Mouse (Mus musculus): ENCODE data around the gene Gm20388. TPM values are rescaled to one million over a fixed set of nuclear protein-coding genes. Genes with fewer than 3 reads are reported as not detected.

Gene Gm20388
- polyA plus RNA-seq, 1 experiment from 2014 or later, result not detected

DNA sequence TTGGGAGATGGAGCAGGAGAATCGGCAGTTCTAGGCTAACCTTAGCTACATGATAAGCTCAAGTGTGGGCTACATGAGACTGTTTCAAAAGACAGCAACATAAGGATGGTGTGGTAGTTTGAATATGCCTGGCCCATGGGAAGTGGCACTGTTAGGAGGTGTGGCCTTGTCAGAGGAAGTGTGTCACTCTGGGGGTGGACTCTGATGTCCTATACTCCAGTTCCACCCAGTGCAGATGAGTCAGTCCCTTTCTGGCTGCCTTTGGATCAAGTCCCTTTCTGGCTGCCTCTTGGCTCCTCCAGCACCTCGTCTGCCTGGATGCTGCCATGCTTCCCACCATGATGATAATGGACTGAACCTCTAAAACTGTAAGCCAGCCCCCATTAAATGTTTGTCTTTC lies 3382.1 kb downstream of the Gm20388 start:
- Histone ChIP-seq H3K9me3 (ENCODE audit: control insufficient read depth, low read length) (no peaks in the 10 kb centered on the region), H3K9ac (ENCODE audit: low read depth, low read length) (no peak overlapping the region), H3K4me3 (ENCODE audit: low read length) (no peak overlapping the region), H3K4me1 (ENCODE audit: control insufficient read depth, insufficient read depth, low read length) (no peaks in the 10 kb centered on the region), H3K27me3 (ENCODE audit: control insufficient read depth, insufficient read depth, low read length) (no peaks in the 10 kb centered on the region), H3K36me3 (ENCODE audit: control insufficient read depth, insufficient read depth, low read length) (peaks cover 48% of the 10 kb centered on the region), H3K27ac (ENCODE audit: low read depth, low read length) (no peak overlapping the region), H3K4me2 (replicated peaks; ENCODE audit: low read depth, low read length) (no peak overlapping the region)
- WGBS, result 83% methylated on average over 2 of the region's 2 CpGs
- ATAC-seq (ENCODE audit: low FRiP score, low TSS enrichment), result no peak

DNA sequence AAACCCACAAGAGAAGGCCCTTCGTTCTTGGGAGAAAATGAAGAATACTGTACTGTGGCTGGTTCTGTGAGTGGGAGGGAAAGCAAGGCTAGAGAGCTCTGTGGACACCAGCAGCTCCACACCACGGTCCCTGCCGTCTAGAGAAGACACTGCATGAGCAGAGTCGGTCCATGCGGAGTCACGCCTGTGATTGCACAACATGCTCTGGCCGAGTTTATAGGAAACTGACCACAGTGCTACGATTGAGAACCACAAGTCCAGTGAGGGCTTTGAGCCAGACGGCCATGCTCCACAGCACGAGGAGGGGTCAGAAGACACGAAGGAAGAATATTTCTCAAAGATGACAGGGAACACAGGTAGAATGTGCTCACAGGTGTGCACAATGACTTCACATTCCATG lies 3387.7 kb downstream of the Gm20388 start:
- Histone ChIP-seq H3K27me3 (ENCODE audit: control insufficient read depth, insufficient read depth, low read length) (no peaks in the 10 kb centered on the region), H3K4me3 (ENCODE audit: low read length) (no peak overlapping the region), H3K27ac (ENCODE audit: low read depth, low read length) (no peak overlapping the region), H3K9ac (ENCODE audit: low read depth, low read length) (no peak overlapping the region), H3K36me3 (ENCODE audit: control insufficient read depth, insufficient read depth, low read length) (peaks cover 43% of the 10 kb centered on the region), H3K9me3 (ENCODE audit: control insufficient read depth, low read length) (no peaks in the 10 kb centered on the region), H3K4me2 (replicated peaks; ENCODE audit: low read depth, low read length) (no peak overlapping the region), H3K4me1 (ENCODE audit: control insufficient read depth, insufficient read depth, low read length) (no peaks in the 10 kb centered on the region)
- no peak for ATAC-seq (ENCODE audit: low FRiP score, low TSS enrichment)
- 91% methylated on average over 11 of the region's 11 CpGs for WGBS

DNA sequence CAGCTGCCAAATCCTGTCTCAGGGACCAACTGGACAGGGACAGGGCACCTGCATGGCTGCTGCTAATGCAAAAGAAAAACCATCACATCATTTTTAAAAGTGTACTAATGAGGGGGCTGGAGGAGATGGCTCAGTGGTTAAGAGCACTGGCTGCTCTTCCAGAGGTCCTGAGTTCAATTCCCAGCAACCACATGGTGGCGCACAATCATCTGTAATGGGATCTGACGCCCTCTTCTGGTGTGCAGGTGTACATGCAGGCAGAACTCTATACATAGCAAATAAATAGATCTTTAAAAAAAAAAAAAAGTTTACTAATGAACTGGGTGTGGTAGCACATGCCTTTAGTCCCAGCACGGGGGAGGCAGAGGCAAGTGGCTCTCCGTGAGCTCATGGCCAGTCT lies 3398.1 kb downstream of the Gm20388 start:
- no peaks in the 10 kb centered on the region for H3K4me1 ChIP-seq (ENCODE audit: control insufficient read depth, insufficient read depth, low read length)
- H3K4me3 ChIP-seq (ENCODE audit: low read length), result no peak overlapping the region
- no peak overlapping the region for H3K27ac ChIP-seq (ENCODE audit: low read depth, low read length)
- 72% methylated on average over 4 of the region's 4 CpGs for WGBS
- H3K27me3 ChIP-seq (ENCODE audit: control insufficient read depth, insufficient read depth, low read length), result no peaks in the 10 kb centered on the region
- H3K4me2 ChIP-seq (replicated peaks; ENCODE audit: low read depth, low read length), result no peak overlapping the region
- H3K9ac ChIP-seq (ENCODE audit: low read depth, low read length), result no peak overlapping the region
- H3K9me3 ChIP-seq (ENCODE audit: control insufficient read depth, low read length), result no peaks in the 10 kb centered on the region
- peaks cover 40% of the 10 kb centered on the region for H3K36me3 ChIP-seq (ENCODE audit: control insufficient read depth, insufficient read depth, low read length)
- ATAC-seq (ENCODE audit: low FRiP score, low TSS enrichment), result no peak

DNA sequence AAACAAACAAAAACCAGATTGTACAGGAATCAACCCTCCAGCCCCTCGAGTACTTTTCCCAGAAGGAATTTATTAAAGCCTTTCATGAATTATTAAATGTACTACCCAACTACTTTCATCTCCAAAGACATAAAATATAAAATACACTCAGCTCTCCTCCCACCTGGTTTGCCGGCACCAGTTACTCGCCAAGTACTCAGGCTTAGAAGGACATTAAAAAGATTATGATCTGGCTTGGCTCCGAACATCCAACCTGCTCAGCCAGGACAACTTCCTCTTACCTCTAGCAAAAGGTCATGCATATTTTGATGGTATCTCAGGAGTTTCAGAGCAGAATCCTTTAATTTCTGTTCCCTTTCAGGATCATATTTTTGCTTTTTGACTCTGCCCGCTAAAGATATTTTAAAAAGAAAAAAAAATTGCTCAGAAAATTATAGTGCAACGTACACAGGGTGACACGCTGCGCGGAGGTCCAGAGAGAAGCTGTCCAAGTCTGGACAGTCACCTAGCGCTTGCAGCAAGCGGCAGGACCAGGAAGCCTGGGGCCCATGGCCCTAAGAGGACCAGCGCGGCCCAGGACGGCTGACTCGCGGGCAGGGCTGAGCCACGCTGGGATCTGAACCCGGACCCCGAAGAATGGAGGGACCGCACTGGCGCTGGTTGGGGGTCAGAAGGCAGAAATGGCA lies 3407.3 kb downstream of the Gm20388 start:
- Histone ChIP-seq H3K27ac (ENCODE audit: low read depth, low read length) (peak overlapping the region; percentile 78), H3K4me2 (replicated peaks; ENCODE audit: low read depth, low read length) (peak overlapping the region; percentile 79), H3K9ac (ENCODE audit: low read depth, low read length) (peak overlapping the region; percentile 75), H3K27me3 (ENCODE audit: control insufficient read depth, insufficient read depth, low read length) (no peaks in the 10 kb centered on the region), H3K4me3 (ENCODE audit: low read length) (peak overlapping the region; percentile 66), H3K4me1 (ENCODE audit: control insufficient read depth, insufficient read depth, low read length) (0 out of 2 replicates have a peak, but pooled peaks cover 2% of the 10 kb centered on the region), H3K36me3 (ENCODE audit: control insufficient read depth, insufficient read depth, low read length) (no peaks in the 10 kb centered on the region; the same call in 1 of the 2 replicates), H3K9me3 (ENCODE audit: control insufficient read depth, low read length) (no peaks in the 10 kb centered on the region)
- ATAC-seq (ENCODE audit: low FRiP score, low TSS enrichment), result peak; percentile 87
- WGBS, result 4% methylated on average over 21 of the region's 21 CpGs

DNA sequence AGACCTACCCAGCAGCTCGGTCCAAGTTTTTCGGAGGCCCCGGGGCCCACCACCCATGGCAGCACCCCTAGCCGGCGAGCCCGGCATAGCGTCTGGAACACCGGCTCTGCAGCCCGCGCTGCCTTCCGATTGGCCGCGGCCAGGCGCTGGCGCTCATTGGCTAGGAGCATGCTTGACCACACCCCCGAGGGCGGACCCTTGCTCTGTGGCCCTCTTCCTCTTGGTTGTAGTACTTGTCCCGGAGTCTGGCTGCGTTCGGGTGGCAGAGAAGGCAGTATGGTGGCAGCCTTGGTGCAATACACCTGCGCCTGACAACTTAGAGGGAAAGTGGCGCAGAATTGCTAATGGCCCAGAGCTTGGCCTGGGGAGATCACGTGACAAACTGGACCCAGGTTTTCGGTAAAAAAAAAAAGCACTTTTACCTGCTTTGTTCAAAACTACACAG lies 3407.8 kb downstream of the Gm20388 start, which contains the start of gene Fanca:
Gene Fanca, minus strand, starts transcription at position 110 of the 445 bp plus-strand sequence.
- no peaks in the 10 kb centered on the region for H3K9me3 ChIP-seq (ENCODE audit: control insufficient read depth, low read length)
- no peaks in the 10 kb centered on the region for H3K36me3 ChIP-seq (ENCODE audit: control insufficient read depth, insufficient read depth, low read length)
- H3K4me2 ChIP-seq (replicated peaks; ENCODE audit: low read depth, low read length), result peak within 1 kb of the TSS; percentile 79
- H3K27ac ChIP-seq (ENCODE audit: low read depth, low read length), result peak within 1 kb of the TSS; percentile 78
- under 1% methylated on average over 24 of the region's 24 CpGs for WGBS
- H3K9ac ChIP-seq (ENCODE audit: low read depth, low read length), result peak within 1 kb of the TSS; percentile 75
- H3K4me1 ChIP-seq (ENCODE audit: control insufficient read depth, insufficient read depth, low read length), result 0 out of 2 replicates have a peak, but pooled peaks cover 2% of the 10 kb centered on the region
- peak; percentile 99 for ATAC-seq (ENCODE audit: low FRiP score, low TSS enrichment)
- no peaks in the 10 kb centered on the region for H3K27me3 ChIP-seq (ENCODE audit: control insufficient read depth, insufficient read depth, low read length)
- peak within 1 kb of the TSS; percentile 66 for H3K4me3 ChIP-seq (ENCODE audit: low read length)

DNA sequence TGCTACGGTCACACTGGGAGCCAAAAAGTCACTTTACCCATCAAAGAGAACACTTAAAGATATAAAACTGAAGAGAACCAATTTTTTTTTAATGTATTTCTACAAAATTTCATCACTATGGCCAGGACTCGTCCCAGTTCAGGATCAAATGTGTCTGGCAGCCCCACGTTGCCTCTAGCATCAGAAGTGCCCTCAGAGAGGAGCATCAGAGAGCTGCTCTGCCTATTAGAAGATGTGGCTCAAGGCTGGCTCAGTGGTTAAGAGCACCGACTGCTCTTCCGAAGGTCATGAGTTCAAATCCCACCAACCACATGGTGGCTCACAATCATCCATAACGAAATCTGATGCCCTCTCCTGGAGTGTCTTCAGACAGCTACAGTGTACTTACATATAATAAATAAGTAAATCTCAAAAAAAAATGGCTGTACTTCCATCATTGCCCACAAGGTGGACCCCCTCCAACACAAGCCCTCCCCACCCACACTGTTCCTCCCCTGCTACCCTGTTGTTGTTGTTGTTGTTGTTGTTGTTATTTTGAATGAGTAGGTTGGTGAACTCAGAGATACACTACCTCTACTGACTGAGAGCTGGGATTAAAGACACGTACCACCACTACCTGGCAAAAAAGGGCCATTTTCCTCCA lies 3409.0 kb downstream of the Gm20388 start:
- ATAC-seq (ENCODE audit: low FRiP score, low TSS enrichment), result no peak
- Histone ChIP-seq H3K9ac (ENCODE audit: low read depth, low read length) (no peak overlapping the region), H3K27ac (ENCODE audit: low read depth, low read length) (no peak overlapping the region), H3K36me3 (ENCODE audit: control insufficient read depth, insufficient read depth, low read length) (no peaks in the 10 kb centered on the region), H3K4me2 (replicated peaks; ENCODE audit: low read depth, low read length) (no peak overlapping the region), H3K4me1 (ENCODE audit: control insufficient read depth, insufficient read depth, low read length) (0 out of 2 replicates have a peak, but pooled peaks cover 2% of the 10 kb centered on the region), H3K27me3 (ENCODE audit: control insufficient read depth, insufficient read depth, low read length) (no peaks in the 10 kb centered on the region), H3K9me3 (ENCODE audit: control insufficient read depth, low read length) (no peaks in the 10 kb centered on the region), H3K4me3 (ENCODE audit: low read length) (no peak overlapping the region)
- 36% methylated on average over 7 of the region's 7 CpGs for WGBS

DNA sequence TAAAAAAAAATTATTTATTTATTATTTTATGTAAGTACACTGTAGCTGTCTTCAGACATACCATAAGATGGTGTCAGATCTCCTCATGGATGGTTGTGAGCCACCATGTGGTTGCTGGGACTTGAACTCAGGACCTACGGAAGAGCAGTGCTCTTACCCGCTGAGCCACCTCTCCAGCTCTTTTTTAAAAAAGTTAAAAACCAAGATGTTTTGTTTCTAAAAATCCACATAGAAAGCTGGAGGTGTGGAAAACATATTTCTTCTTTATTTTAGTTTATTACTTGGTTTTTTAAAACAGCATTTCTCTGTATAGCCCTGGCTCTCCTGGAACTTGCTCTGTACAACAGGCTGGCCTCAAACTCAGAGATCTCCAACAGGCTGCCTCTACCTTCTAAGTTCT lies 3417.9 kb downstream of the Gm20388 start:
- Histone ChIP-seq H3K9ac (ENCODE audit: low read depth, low read length) (no peak overlapping the region), H3K4me1 (ENCODE audit: control insufficient read depth, insufficient read depth, low read length) (no peaks in the 10 kb centered on the region; the same call in 1 of the 2 replicates), H3K27ac (ENCODE audit: low read depth, low read length) (no peak overlapping the region), H3K4me3 (ENCODE audit: low read length) (no peak overlapping the region), H3K36me3 (ENCODE audit: control insufficient read depth, insufficient read depth, low read length) (no peaks in the 10 kb centered on the region), H3K27me3 (ENCODE audit: control insufficient read depth, insufficient read depth, low read length) (0 out of 2 replicates have a peak, but pooled peaks cover 2% of the 10 kb centered on the region), H3K9me3 (ENCODE audit: control insufficient read depth, low read length) (no peaks in the 10 kb centered on the region), H3K4me2 (replicated peaks; ENCODE audit: low read depth, low read length) (no peak overlapping the region)
- ATAC-seq (ENCODE audit: low FRiP score, low TSS enrichment), result no peak
- WGBS, result 100% methylated on average over 2 of the region's 2 CpGs

DNA sequence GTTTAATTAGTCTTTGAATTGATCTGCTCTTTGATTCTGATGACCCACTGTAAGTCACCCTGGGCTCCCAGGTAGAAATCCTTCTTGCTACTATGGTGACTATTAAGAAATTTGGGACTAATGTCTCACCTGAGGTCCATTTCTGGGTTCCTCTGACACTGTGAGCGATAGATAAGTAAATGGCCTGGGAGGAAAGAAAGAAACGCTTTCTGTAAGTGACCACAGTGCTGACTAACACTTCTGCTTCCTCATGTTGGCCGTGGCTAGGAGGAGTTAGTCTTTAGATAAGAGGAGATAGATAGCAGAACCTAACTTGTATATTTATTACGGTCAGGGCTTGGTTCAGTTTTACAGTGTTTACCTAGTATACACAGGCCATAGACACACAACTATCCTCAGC lies 3418.7 kb downstream of the Gm20388 start:
- 84% methylated on average over 4 of the region's 4 CpGs for WGBS
- peaks cover 4% of the 10 kb centered on the region; the same call in 1 of the 2 replicates for H3K4me1 ChIP-seq (ENCODE audit: control insufficient read depth, insufficient read depth, low read length)
- H3K9me3 ChIP-seq (ENCODE audit: control insufficient read depth, low read length), result no peaks in the 10 kb centered on the region

DNA sequence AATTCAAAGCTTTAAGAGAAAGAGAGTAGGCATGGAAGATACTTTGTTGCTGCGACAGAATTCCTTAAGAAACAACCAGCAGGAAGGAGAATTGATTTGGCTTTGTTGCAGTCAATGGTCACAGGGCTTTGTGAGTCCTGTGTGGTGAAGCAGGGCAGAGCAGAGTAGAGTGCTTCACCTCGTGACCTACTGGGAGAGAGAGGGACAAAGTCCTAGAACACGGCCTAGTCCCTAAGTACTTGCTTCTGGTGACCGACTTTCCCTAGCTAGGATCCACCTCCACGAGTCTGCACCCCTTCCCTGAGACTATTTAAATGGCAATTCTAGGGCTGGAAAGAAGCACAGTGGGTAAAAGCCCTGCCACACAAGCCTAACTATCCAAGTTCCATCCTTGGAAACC lies 3419.3 kb downstream of the Gm20388 start:
- no peak overlapping the region for H3K9ac ChIP-seq (ENCODE audit: low read depth, low read length)
- no peaks in the 10 kb centered on the region for H3K36me3 ChIP-seq (ENCODE audit: control insufficient read depth, insufficient read depth, low read length)
- no peak overlapping the region for H3K4me3 ChIP-seq (ENCODE audit: low read length)
- H3K9me3 ChIP-seq (ENCODE audit: control insufficient read depth, low read length), result no peaks in the 10 kb centered on the region
- peaks cover 5% of the 10 kb centered on the region; the same call in 1 of the 2 replicates for H3K4me1 ChIP-seq (ENCODE audit: control insufficient read depth, insufficient read depth, low read length)
- 69% methylated on average over 5 of the region's 5 CpGs for WGBS
- H3K27ac ChIP-seq (ENCODE audit: low read depth, low read length), result no peak overlapping the region
- peaks cover 7% of the 10 kb centered on the region; the same call in 1 of the 2 replicates for H3K27me3 ChIP-seq (ENCODE audit: control insufficient read depth, insufficient read depth, low read length)
- H3K4me2 ChIP-seq (replicated peaks; ENCODE audit: low read depth, low read length), result no peak overlapping the region
- no peak for ATAC-seq (ENCODE audit: low FRiP score, low TSS enrichment)

More for the DNA sequence above, 3418.7 kb downstream of the Gm20388 start:
- Histone ChIP-seq H3K4me2 (replicated peaks; ENCODE audit: low read depth, low read length) (no peak overlapping the region), H3K36me3 (ENCODE audit: control insufficient read depth, insufficient read depth, low read length) (no peaks in the 10 kb centered on the region), H3K4me3 (ENCODE audit: low read length) (no peak overlapping the region), H3K27ac (ENCODE audit: low read depth, low read length) (no peak overlapping the region), H3K9ac (ENCODE audit: low read depth, low read length) (no peak overlapping the region), H3K27me3 (ENCODE audit: control insufficient read depth, insufficient read depth, low read length) (peaks cover 5% of the 10 kb centered on the region; the same call in 1 of the 2 replicates)
- no peak for ATAC-seq (ENCODE audit: low FRiP score, low TSS enrichment)
